Mouse (Mus musculus): ENCODE measurements at regions not wholly inside any gene's neighbourhood (a gene's known extent, or its start where the extent isn't known, plus 50 kb on each side); places are given as distances from the start of the nearest gene placed in this dataset.

DNA sequence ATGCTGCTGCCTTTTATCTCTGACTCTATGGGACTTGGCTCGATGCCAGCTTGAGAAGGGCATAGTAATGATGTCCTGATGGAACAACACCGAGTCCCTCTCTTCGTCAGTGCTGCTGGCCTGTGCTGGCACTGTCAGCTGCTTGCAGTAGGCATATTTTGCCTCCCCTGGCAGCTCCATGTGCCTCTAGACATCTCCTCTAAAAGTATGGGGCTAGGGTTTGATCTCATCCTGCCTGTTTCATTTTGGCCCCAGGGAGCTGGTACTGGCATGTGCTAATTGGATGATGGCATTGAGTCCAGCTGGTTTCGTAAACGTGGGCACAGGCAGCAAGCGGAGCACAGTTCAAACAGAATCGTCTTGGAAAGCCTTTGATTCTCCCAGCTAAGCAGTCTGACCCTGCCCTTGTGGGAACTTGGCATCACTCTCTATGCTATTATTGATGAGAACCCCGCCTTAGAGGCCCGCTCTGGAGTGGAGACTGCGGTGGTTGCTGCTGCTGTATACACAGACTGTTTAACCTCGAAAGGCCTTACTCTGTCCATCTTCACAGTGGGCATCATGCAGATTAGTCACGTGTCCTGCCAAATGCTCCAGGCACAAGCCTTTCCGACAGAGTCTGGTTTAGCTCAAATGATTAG lies 153.0 kb upstream of the Ppp2r3a start:
- no peak for ATAC-seq (replicated peaks; ENCODE audit: poor library complexity)

DNA sequence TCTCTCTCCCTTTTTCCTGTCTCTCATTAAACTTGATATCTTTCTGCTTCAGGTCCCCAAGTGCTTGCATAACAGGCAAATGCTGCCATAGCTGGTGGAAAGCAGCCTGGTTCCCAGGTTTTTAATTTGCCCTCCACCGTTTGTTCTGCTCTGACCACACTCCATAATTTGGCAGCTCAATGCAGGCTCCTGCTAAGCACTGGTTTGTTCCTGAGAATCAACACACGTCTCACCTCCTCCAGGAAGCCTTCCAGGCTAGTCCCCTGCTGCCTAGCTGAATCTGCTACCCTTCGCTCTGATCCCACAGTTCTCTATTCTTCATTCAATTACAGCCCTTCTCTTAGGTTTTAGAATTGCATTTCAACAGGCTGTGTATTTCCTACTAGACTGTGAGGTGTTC lies 152.4 kb upstream of the Ppp2r3a start:
- no peak for ATAC-seq (replicated peaks; ENCODE audit: poor library complexity)

DNA sequence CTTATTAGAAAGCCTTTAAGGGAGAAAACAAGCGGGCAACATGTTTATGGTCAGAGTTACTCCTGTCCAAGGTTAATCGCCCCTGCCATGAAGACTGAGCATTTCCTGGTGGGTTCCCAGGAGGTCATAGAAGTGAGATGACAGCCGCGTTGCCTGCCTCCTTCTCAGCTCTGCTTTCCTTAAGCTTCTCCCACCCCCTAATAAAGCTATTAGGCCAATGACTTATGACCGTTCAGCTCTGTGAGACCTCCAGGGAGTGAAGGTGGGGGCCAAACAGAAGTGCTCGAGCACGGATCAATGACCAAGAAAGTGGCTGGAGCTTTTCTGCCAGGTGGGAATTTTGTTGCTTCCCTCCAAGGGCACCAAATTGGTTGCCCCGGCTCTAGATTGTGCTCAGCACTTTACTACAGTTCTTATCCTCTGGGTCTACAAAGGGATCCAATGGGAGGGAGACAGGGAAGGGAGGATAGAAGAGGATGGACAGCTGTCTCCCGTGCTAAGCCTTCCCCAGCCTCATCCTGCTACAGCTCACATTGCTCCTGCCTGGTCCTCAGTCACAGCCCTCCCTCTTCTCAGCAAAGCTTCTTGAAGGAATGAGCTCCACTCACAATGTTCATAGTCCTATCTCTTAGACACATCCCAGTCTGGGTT lies 151.1 kb upstream of the Ppp2r3a start:
- no peak for ATAC-seq (replicated peaks; ENCODE audit: poor library complexity)

DNA sequence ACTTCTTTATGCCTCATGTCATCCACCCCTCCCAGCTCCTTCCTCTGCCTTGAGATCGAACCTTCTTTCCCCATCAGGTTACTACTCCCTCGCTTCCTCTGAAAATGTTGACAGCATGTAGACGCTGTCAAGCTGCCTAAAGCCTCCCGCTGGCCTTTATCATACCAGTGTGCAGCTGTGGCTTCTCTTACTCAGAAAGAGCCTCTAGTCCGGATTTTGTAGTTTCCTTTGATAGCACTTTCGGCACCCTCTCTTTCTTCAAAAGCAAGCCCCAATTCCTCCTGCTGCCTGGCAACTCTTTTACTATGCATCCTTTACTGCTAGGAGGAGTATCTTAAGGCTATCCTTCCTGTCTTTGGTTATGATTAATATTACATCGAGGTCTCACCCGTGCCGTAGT lies 149.8 kb upstream of the Ppp2r3a start:
- ATAC-seq (replicated peaks; ENCODE audit: poor library complexity), result no peak

DNA sequence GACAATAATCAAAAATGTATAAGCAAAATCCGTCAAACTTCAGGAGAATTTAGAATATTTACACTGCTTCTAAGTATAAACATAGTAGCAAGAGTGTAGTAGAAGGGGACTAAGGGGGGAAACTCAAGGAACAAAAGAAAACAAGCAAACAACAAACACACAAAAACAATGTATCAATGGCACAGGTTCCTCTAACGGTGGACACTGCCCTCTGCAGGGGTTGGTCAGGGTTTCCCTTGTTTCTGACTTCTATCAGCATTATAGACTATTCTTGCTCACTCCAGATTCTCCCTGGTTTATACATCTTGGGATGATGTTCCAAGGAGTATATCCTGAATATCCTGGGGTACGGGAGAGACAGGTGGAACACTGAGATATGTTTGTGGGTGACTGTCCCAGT lies 147.3 kb upstream of the Ppp2r3a start:
- ATAC-seq (replicated peaks; ENCODE audit: poor library complexity), result no peak

DNA sequence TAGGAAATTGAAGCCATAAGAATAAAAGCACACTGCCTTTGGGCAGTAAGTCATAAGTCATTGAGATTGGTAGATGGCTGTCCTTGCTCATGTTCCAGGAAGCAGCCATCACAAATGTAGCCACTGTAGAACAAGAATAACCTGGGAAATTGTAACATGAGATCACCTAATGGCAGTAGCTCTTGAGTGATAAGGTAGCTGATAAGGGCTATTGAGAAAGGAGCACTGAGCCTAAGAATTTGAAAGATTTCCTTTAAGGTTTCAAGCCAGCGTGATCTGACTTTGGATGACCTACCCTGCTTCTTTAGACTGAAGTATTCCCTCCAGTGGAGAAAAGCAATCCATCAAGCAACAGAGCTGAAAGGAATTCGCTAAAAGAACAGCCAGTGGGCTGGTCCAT lies 117.8 kb upstream of the Ppp2r3a start:
- ATAC-seq (replicated peaks; ENCODE audit: poor library complexity), result no peak

DNA sequence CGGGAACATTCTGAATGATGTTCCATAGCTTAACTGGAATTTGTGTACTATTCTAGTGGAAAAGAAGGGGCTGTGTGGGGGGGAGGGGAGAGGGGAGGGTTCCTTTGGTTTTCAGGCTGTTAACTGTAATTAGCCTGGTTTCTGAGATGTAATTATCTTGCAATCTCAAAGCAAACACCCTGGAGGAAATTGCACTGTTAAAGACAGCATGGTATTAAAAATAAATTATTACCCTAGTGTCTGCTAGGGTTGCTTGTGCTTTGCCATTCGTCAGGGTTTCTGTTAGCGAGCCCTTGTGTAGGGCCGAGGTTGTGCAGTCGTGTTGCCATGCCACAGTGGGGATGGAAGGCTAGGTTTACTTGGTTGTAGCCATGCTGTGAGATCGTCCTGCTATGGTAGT lies 105.0 kb upstream of the Ppp2r3a start:
- no peak for ATAC-seq (replicated peaks; ENCODE audit: poor library complexity)

DNA sequence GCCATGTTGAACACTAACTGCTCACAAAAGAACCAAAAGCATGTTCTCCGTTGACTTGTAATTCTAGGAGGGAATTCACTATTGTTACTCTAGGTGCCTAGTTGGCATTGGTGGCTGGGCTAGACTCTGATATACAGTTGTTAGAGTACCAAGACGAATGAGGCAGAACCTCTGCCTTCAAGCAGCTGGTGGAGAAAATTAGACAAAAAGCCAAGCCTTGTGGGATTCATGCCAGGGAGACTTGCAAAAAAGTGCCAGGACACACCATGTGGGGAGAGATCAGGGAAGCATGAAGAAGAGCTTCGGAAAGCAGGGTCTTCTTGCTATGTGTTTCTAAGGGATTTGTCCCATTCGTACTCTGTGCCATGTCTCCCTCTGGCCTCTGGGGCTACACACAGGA lies 97.2 kb upstream of the Ppp2r3a start:
- no peak for ATAC-seq (replicated peaks; ENCODE audit: poor library complexity)

DNA sequence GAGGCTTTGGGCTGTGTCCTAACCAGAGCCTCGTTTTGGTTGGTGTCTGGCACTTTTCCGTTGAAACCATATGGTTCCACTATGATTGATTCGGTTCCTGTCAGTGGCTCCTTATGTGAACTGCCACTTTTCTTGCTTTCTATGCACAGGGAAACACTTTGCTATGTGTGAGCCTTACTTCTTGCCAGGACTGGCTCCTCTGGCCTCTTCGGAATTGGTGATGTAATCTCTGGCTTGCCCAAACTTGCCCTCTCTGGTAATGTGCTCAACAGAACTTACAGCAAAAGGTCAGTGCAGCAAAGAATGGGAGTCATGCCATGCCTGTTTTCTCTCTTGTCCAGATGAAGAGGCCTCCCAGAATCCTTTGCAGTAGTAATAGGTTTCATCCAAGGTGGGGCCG lies 91.3 kb upstream of the Ppp2r3a start:
- no peak for ATAC-seq (replicated peaks; ENCODE audit: poor library complexity)

DNA sequence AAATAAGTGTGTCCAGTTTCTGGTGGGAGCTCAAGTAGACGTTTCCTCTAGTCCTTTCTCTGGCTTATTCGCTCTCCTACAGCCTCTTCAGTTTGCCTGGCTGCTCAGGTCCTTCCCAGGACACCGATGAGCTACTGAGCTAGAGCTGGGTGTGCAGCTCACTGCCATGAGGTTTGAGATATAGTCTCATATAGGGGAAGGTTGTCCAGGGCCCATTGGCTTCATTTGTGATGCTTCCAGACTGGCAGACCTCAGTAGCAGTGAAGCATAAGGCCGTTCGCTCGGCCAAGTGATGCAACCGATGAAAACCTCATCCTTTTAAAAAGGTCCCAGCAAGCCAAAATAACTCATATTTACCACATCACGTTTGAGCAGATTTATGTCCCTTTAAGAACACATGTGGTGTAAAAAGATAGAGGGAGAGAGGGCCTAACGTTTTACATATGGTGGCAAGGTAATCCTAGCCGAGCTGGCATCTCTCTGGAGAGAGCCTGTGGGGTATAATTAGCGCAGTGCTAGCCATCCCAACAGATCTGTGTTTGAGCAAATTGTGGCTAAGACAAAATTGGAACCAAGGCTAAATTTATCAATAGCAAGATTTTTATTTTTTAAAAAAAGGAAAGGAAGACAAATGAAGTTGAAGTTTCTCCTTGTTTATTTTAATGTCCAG lies 89.3 kb upstream of the Ppp2r3a start:
- ATAC-seq (replicated peaks; ENCODE audit: poor library complexity), result no peak

DNA sequence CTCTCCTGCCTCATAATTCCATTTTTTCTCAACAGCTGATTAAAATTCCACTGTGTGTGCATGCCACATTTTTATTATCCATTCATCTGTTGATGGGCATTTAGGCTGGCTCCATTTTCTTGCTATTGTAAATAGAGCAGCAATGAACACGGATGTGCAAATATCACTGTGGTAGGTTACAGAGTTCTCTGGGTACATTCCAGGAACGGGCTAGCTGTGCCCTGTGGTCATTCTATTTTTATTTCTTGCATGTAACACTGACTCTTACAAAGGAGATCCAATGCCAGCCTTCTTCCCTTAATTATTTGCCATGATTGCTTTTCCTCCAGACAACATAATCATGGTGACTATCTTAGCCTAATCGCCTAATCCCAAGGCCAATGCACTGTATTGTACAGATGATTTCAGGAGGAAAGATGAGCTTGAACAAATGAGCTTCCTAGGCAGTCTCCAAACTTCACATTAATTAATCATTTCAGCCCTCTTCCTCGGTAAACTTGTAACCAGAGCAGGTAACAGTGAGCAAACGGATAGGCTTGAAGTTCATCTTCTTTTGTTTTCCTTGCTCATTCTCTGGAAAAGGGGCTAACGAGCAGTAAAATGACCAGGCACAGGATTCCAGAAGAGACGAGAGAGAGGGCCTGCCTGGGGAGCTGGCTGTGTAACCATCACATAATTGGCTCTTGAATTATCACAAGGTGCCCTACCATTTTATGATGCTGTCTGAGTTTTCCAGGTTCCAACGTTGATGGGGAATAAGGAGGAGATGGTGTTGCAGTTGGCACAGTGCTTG lies 77.6 kb upstream of the Ppp2r3a start:
- ATAC-seq (replicated peaks; ENCODE audit: poor library complexity), result no peak

DNA sequence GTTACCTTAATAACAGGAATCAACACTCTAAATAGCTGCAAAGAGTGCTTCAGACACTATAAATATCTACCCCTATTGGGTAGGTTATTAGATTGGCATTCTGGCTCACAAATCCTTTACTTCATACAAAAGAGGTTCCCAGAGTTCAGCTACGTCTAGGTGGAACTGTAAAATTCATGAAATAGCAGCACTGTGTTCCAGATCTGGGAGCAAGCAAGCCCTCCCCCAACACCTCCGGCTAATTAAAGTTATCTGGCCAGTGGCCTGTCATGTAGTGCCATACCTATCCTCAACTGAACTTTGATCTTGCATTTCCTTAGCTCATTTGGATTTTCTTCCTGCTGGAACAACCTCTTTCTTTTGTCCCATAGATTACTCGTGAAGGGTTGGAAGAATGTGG lies 75.4 kb upstream of the Ppp2r3a start:
- ATAC-seq (replicated peaks; ENCODE audit: poor library complexity), result no peak

DNA sequence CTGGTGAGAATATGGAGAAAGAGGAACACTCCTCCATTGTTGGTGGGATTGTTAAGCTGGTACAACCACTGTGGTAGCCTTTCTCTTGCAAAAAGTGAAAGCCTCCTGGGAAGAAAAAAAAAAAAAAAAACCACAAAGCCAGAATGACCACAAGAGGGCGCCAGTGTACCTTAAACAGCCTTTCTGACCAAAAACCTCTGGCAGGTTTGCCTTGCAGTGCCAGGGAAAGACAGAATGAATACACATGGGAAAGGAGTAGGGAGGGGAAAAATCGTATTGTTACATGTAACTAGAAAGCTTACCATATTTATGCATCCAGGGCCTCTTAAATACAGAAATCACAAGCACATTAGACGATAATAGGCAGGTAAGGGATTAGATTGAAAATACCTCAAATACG lies 62.4 kb upstream of the Ppp2r3a start:
- ATAC-seq (replicated peaks; ENCODE audit: poor library complexity), result peak; percentile 57

DNA sequence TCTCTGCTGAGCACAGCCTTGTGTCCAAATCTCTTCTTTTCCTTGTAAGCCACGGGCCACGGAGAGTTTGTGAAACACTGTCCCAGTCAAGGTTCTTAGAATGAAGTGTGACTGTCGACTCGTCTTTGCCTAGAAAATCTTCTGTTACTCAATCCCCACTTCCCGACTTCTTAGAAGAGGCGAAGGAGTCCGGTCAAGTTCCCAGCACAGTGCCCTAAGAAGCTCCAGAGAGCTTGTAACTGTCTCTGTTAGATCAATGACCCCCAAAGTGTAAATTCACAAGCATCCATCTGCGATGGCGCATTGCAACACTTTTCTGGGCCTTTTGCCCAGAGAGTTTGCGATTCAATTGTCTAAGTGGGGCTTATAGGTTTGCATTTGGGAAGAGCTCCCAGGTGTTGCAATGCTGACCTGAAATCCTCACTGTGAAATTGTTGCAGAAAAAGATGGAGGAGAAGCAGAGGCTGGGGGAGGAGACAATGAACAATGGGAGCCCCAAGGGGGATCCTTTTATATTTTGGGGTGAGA lies 54.9 kb upstream of the Ppp2r3a start:
- no peak for ATAC-seq (replicated peaks; ENCODE audit: poor library complexity)

DNA sequence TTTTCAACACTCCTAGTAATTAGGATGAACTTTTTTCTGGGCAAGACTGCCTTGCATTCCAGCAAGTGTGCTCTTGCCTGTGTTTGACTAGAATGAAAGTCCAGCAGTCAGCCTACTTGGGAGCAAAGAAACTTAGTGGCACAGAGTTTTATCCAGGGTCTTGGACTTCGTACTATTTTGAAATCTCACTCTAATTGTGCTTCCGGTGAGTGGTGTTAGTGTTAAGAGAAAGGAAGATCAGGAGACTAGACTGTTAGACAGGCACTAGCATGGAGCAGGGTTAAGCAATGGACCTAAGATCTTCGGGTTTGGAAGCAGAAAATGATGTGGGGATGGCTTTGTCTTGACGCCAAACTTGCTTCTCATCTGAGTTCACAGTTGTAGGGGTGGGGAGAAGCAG lies 54.1 kb upstream of the Ppp2r3a start:
- ATAC-seq (replicated peaks; ENCODE audit: poor library complexity), result no peak

Measured in megakaryocyte progenitor cell, adult 5-6 weeks (primary cell).